Mouse (Mus musculus) adrenal gland, adult 18-20 months (tissue): ENCODE results near the gene Tmod1. TPM values are rescaled to one million over a fixed set of nuclear protein-coding genes. Genes with fewer than 3 reads are reported as not detected.

Experiments
- DNase-seq, 2 experiments: peaks; one replicate each; pipeline ENCODE4 v3.0.0; 2021 to 2022; ENCODE audit warnings: low spot score in 2 of 2
- total RNA-seq, 2 experiments: library from RNA; stranded (reverse); gene quantifications; 1 replicate in 1 of 2; 2 replicates in 1 of 2; pipeline ENCODE4 v1.2.3; 2021

Tmod1 gene
- total RNA-seq, 2 experiments from 2014 or later: 4.5 to 7.9 TPM

- DNase-seq: peak; percentile 63 to 79
Measured at GRCm38 (mm10) chr4:46087852-46088251, 49.1 kb downstream of the Tmod1 start.

DNA sequence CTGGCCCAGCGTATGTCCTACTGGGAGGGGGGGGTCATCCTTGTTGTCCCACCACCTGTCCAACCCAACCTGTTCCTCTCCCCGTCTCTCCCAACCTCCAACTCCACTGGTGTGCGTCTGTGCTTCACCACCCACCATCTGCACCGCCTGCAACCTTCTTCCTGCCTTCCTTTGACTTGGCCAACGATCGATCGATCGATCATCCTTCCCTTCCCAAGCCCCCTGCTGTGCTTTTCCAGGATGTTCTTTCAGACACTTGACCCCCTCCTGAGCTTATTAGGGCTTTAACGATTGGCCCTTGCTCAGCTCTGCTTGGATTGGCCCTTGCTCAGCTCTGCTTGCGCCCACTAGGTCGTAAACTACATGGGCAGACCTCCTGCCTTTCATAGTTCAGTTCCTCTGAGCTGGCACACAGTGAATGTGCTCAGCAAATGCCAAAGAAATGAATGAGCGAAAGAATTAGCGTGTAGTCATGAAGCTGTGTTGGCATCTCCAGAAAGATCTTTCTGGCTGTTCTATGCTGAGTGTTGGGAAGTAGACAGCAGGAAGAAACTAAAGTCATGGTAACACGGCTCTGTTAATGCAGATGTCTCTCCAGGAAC, 50.9 kb downstream of the Tmod1 start:
- no peak for DNase-seq

DNA sequence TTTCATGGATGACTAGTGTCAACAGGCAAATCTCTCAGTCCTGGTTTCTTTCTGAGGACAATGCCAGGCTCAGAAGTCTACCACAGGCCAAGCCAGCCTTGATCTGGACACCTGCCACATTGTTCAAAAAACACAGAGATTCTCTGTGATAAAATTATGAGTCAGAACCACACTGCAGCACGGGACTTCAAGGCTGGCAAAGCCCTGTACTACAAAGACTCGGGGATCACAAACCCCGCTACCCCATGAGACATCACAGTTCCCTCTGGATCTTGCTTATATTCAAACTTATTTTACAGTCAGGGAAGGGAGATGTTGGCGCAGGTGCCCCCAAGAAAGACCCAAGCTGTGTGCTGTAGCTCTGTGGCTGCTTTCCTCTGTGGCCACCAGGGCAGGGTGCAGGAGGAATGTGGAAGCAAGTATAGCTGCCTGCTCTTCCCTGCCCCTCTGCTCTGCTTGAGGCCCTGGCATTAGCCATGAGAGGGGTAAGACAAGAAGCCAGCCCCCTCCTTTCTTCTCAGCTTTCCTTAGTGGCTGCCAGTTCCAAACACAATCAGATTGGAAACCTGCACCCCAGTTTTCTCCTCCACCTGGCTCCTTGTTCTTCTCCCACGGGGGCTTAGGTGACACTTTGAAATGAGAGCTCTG, 53.8 kb downstream of the Tmod1 start:
- DNase-seq: peak in 1 of 2 experiments; percentile 57

DNA sequence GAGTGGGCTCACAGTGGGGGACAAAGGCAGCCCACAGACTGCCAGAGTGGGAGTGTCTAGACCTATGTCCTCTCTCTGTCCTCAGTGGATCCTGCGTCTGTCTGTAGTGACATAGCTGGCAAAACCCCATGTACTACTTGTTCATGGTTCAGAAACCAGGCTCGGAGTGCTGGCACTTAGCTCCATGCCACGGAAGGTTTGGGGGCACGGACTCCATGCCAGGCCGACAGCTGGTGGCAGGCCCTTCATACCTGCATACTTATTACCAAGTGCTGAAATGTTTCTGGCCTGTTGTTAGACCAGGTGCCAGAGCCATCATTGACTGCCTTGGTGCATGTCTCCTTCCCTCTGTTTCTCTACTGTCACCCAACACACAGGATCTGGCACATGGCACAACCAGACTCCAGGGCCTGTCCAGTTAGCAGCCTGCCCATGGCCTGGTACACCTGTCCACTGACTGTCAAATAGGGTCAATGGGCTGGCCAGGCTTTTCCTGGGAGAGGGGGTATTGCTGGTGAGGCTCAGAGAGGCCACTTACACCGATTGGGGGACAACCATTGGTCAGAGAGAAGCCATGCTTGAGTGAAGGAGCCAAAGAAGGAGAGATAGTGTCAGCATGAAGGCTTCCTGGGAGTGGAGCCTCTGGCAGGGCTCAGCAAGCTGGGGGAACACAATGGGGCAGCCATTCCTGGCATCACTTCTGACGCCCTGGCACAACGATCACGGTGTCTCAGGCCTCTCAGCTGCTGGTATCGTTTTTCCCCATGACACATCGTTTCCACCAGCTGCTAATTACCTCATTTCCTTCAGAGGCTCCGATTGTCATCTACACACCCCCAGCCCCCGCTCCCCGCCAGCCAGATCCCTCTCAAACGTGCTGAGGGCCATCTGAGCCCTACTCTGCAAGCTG, 56.4 kb downstream of the Tmod1 start:
- no peak for DNase-seq

DNA sequence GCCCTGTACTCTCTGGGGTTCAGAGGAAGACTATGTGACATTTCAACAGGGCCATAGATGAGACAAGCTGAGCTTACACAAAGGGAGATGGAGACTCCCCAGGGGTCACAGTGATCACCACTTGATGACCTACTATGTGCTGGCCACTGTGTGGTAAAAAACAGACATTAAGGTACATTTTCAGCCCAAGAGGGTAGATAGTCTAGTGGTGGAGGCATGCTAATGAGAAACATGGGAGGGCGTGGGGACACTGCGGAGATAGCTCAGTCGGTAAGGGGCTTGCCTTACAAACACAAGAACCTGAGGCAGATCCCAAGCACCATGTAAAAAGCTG, 57.1 kb downstream of the Tmod1 start:
- DNase-seq: no peak

GRCm38 (mm10) chr4:46096546-46096945, 57.8 kb downstream of the Tmod1 start:
- DNase-seq: no peak

- DNase-seq: no peak
Measured at GRCm38 (mm10) chr4:46097591-46097990, 58.9 kb downstream of the Tmod1 start.

DNA sequence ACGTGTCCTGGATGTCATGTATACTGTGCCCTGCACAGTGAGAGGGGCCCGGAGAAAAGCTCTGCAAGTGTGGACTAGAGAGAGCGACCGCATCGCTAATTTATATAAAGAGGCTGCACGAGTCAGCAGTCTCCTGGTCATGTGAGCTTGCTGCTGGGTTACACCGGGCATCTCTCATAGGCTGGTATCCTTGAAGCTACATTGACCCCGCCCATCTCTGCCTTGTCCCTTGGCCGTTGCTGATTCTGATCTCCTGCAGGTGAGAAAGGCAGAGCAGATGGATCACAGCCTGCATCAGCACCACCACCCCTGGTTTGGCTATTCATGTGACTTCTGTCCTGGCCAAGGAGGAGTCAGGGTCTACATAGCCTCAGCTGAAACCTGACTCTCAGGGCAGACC, 60.4 kb downstream of the Tmod1 start:
- no peak for DNase-seq

DNA sequence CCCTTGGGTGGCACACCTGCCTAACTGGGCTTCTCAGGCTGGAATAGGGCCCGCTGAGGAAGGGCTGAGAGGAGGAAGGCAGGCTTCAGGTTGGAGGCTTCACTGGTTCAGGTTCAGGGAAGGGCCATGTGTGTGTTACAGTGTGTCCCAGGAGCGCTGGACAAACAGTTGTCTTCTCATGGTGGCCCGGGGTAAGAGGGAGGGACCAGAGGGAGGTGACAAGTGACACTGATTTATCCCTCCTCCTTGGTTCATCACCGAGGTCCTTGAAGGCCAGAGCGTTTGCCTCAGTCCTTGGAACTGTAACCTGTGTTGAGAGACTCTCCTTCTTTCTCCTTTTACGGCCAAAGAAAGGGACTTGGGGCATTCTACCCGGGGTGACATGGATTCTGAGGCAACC, 61.8 kb downstream of the Tmod1 start:
- no peak for DNase-seq

DNA sequence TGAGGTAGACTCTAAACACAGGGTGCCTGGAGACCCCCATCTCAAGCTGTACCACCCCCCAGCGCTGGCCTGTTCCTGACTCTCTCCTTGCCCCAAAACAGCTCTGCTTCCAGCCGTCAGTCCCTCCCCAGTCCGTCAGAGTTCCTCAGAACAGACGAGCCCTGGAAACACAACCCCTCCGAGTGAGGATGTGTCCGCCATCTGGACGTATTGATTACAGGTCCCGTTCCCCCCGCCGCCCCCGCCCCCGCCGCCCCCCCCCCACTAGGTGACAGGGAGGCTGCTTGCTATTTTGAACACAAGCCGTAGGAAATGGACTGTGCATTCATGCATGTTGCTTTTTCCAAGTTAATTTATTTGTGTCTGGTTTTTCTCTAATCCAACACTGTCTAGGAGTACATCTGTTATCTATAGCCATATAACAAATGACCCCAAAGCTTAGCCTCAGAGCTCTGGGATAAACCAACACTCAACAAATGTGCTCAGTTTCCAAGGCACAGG, 62.5 kb downstream of the Tmod1 start:
- DNase-seq: no peak

- DNase-seq: no peak
Measured at GRCm38 (mm10) chr4:46102078-46102769, 63.5 kb downstream of the Tmod1 start.

DNA sequence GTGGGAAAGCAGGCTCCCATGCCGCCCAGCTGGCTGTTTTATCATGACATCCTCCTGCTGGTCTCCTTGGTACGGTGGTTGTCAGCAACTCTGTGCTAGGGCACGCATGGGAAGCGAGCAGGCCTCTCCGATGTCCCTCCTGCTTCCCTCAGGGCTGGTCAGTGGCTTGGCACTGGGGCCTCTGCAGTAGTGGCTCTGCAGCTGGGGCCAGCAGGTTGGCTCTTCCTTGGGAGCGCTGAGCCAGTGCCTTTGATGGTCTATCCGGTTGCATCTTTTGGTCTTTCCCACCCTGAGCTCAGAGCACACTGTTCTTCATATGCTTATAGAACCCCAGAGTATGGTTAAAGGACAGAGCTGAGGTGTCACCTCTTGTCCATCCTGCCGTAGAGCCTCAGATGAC, 71.3 kb downstream of the Tmod1 start:
- no peak for DNase-seq

GRCm38 (mm10) chr4:46111361-46111760, 72.6 kb downstream of the Tmod1 start:
- no peak for DNase-seq

DNA sequence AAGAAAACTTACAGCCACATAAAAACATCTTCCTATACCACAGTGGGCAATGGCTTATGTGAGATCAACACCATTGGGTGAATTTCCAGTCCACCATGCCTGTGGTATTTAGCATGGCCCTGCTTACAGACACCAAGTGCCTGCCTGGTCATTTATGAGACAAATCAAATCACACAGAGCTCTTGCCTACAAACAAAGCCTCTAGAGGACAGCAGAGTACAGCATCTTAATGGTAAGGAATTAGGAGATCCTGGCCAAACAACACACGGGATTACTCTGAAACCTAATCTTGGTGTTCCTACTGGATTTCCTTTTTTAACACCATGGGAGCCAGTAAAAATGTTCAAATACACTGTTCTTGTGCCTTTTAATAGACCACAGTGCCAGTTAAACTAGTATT, 76.6 kb downstream of the Tmod1 start:
- DNase-seq: no peak

- no peak for DNase-seq
Measured at GRCm38 (mm10) chr4:46116544-46117175, 77.9 kb downstream of the Tmod1 start.

GRCm38 (mm10) chr4:46117536-46117935, 78.8 kb downstream of the Tmod1 start:
- no peak for DNase-seq

DNA sequence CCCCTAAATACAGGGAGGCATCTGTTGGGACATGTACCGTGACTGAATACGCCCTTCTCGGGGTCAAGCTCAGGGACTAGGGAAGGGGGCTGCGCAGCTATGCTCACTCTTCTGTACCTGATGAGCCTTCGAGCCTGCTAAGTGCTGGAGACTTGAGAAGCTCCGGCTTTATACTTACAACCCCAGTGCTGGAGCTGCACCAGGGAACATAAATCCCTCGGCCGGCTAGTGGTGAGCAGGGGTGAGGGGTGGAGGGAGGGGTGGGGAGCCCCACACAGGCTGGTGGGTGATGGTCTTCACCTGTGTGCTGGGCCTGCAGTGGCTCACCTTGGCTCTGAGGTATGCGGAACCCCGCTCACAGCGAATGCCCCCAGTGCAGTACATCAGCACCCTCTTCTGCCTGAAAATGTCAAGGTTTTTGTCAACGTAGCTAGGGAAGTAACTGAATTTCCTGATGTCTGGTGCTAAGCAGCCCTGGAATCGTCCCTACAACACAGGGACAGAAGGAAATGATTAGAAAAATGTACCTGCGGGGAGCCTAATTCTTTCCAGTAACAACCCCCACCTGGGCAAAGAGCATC, 80.9 kb downstream of the Tmod1 start:
- no peak for DNase-seq

- no peak for DNase-seq
Measured at GRCm38 (mm10) chr4:46120767-46121166, 82.0 kb downstream of the Tmod1 start.

GRCm38 (mm10) chr4:46123358-46123757, 84.6 kb downstream of the Tmod1 start:
- DNase-seq: no peak

DNA sequence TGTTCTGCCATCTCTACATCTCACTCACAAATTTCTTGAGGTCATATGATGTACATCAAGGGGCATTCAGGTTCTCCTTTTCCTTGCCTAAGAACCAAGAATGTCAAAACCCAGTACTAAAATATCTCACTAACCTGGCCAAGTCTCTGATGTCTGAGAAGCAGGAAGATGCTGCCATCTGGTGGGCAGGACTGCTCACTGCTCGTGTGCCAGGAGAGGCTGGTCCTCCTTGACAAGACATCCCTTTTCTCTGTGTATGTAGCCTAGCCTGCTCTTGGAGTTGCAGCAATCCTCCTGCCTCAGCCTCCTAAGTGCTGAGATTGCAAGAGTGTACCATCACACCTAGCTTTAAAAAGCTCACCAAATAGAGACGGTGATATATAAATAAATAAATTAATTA, 87.8 kb downstream of the Tmod1 start:
- peak; percentile 66 to 71 for DNase-seq
